Mouse (Mus musculus) neural tube, embryonic 11.5 days (tissue): Measurements from ENCODE around the gene Gm27179. TPM values are rescaled to one million over a fixed set of nuclear protein-coding genes. Genes with fewer than 3 reads are reported as not detected.
"Not testable (repeated sequence)": the region's sequence is repeated elsewhere in the genome, so short reads cannot be mapped to it uniquely, and the experiment has no call there.

ENCODE experiments used
- ATAC-seq: fragments of 200-750 bp; cut with Nextera tagmentation; 2 replicates; pipeline ENCODE4 v1.8.0; 2017; ENCODE audit warnings: moderate number of reproducible peaks, mild to moderate bottlenecking, moderate TSS enrichment, moderate library complexity; ENCODE audit not compliant: insufficient read depth, low FRiP score, low TSS enrichment
- DNase-seq: peaks from one replicate; pipeline ENCODE4 v3.0.0-alpha.2; 2015; ENCODE audit warnings: low spot score
- H3K27ac ChIP-seq: fragments of 300-500 bp; sonication (generic); 2 replicates; pipeline ENCODE4 v1.5.1; 2014; ENCODE audit warnings: low read depth, mild to moderate bottlenecking, low read length
- H3K27me3 ChIP-seq: fragments of 300-500 bp; sonication (generic); 2 replicates; pipeline ENCODE4 v1.6.1; 2014; ENCODE audit warnings: mild to moderate bottlenecking, low read length, mixed read lengths; ENCODE audit not compliant: control insufficient read depth, insufficient read depth
- H3K36me3 ChIP-seq: fragments of 300-500 bp; sonication (generic); 2 replicates; pipeline ENCODE4 v1.6.1; 2014; ENCODE audit warnings: mild to moderate bottlenecking, low read length, moderate library complexity, mixed read lengths; ENCODE audit not compliant: control insufficient read depth, insufficient read depth
- H3K4me1 ChIP-seq: fragments of 300-500 bp; sonication (generic); 2 replicates; pipeline ENCODE4 v1.6.1; 2014; ENCODE audit warnings: low read length, mixed read lengths; ENCODE audit not compliant: control insufficient read depth, insufficient read depth
- H3K4me2 ChIP-seq: fragments of 300-500 bp; sonication (generic); 2 replicates; pipeline ENCODE4 v1.6.1; 2014; ENCODE audit warnings: low read depth, mild to moderate bottlenecking, moderate library complexity
- H3K4me3 ChIP-seq: fragments of 300-500 bp; sonication (generic); 2 replicates; pipeline ENCODE4 v1.5.1; 2014; ENCODE audit warnings: low read depth, low read length
- H3K9ac ChIP-seq: fragments of 300-500 bp; sonication (generic); 2 replicates; pipeline ENCODE4 v1.6.1; 2014; ENCODE audit warnings: mild to moderate bottlenecking, low read length
- H3K9me3 ChIP-seq: fragments of 300-500 bp; sonication (generic); 2 replicates; pipeline ENCODE4 v1.6.1; 2016; ENCODE audit warnings: low read length; ENCODE audit not compliant: control insufficient read depth
- WGBS: fragments of 180-500 bp; shearing (Covaris S2); extraction: QIAGEN DNeasy Blood & Tissue Kit; methylation state at CpG from one replicate; pipeline ENCODE4 v1.1.7; 2014; 5-methylcytosine and 5-hydroxymethylcytosine counted together
- polyA plus RNA-seq: library from polyadenylated mRNA; unstranded; fragments of >200 nt; fragmentation: Nextera tagmentation; extraction: Ambion mirVana; gene quantifications from 2 replicates; pipeline ENCODE4 v1.2.1, GENCODE M21; 2014

Gm27179 gene
- polyA plus RNA-seq, 1 experiment from 2014 or later = not detected

- WGBS = no CpG with 5 or more reads among the region's 3 CpGs
- ATAC-seq, H3K27ac ChIP-seq, H3K4me2 ChIP-seq, H3K4me3 ChIP-seq, H3K27me3 ChIP-seq, H3K9ac ChIP-seq, H3K9me3 ChIP-seq, H3K4me1 ChIP-seq, H3K36me3 ChIP-seq, DNase-seq: not testable (repeated sequence)
These were observed 17.8 kb downstream of the Gm27179 start for GRCm38 (mm10) chr14:69494522-69494921.

GRCm38 (mm10) chr14:69488001-69488400, 24.3 kb downstream of the Gm27179 start:
- H3K9me3 ChIP-seq, DNase-seq, H3K4me2 ChIP-seq, H3K4me3 ChIP-seq, H3K36me3 ChIP-seq, H3K27ac ChIP-seq, H3K4me1 ChIP-seq, ATAC-seq, H3K9ac ChIP-seq, H3K27me3 ChIP-seq: not testable (repeated sequence)
- no CpG with 5 or more reads among the region's 10 CpGs for WGBS

GRCm38 (mm10) chr14:69485466-69486135, 26.7 kb downstream of the Gm27179 start:
- H3K27me3 ChIP-seq, H3K4me2 ChIP-seq, ATAC-seq, H3K4me3 ChIP-seq, H3K4me1 ChIP-seq, H3K36me3 ChIP-seq, H3K9ac ChIP-seq, H3K27ac ChIP-seq, H3K9me3 ChIP-seq, DNase-seq: not testable (repeated sequence)
- no CpG with 5 or more reads among the region's 18 CpGs for WGBS

- H3K9me3 ChIP-seq, H3K4me1 ChIP-seq, H3K36me3 ChIP-seq, H3K4me3 ChIP-seq, H3K9ac ChIP-seq, H3K4me2 ChIP-seq, DNase-seq, ATAC-seq, H3K27ac ChIP-seq, H3K27me3 ChIP-seq: not testable (repeated sequence)
- no CpG with 5 or more reads among the region's 11 CpGs for WGBS
These were observed 38.3 kb downstream of the Gm27179 start for GRCm38 (mm10) chr14:69473941-69474646.

GRCm38 (mm10) chr14:69473322-69473721, 39.0 kb downstream of the Gm27179 start:
- not testable (repeated sequence) for H3K4me1 ChIP-seq, DNase-seq, H3K27ac ChIP-seq, H3K4me2 ChIP-seq, H3K9ac ChIP-seq, H3K36me3 ChIP-seq, ATAC-seq, H3K4me3 ChIP-seq, H3K9me3 ChIP-seq, H3K27me3 ChIP-seq
- no CpG with 5 or more reads among the region's 2 CpGs for WGBS

- WGBS = no CpG with 5 or more reads among the region's 8 CpGs
These were observed 42.1 kb downstream of the Gm27179 start for GRCm38 (mm10) chr14:69470122-69470708.

GRCm38 (mm10) chr14:69467612-69468366, 44.6 kb downstream of the Gm27179 start:
- not testable (repeated sequence) for H3K4me3 ChIP-seq, H3K36me3 ChIP-seq, DNase-seq, H3K4me2 ChIP-seq, H3K9ac ChIP-seq, ATAC-seq, H3K9me3 ChIP-seq, H3K4me1 ChIP-seq, H3K27me3 ChIP-seq, H3K27ac ChIP-seq
- WGBS = no CpG with 5 or more reads among the region's 17 CpGs

More at GRCm38 (mm10) chr14:69470122-69470708, 42.1 kb downstream of the Gm27179 start:
- not testable (repeated sequence) for DNase-seq, H3K27me3 ChIP-seq, ATAC-seq, H3K4me3 ChIP-seq, H3K4me1 ChIP-seq, H3K9me3 ChIP-seq, H3K9ac ChIP-seq, H3K27ac ChIP-seq, H3K36me3 ChIP-seq, H3K4me2 ChIP-seq

GRCm38 (mm10) chr14:69464465-69464864, 47.9 kb downstream of the Gm27179 start:
- not testable (repeated sequence) for H3K36me3 ChIP-seq, H3K27me3 ChIP-seq, H3K4me1 ChIP-seq, H3K9ac ChIP-seq, ATAC-seq, H3K4me2 ChIP-seq, H3K27ac ChIP-seq, H3K4me3 ChIP-seq, H3K9me3 ChIP-seq, DNase-seq
- WGBS = no CpG with 5 or more reads among the region's 4 CpGs
